Mouse (Mus musculus) heart, adult 11 months (tissue): ENCODE measurements around the gene Tgm4.

Experiments used
- DNase-seq: peaks from one replicate; pipeline ENCODE4 v3.0.0; 2022

Tgm4 gene

GRCm38 (mm10) chr9:123109188-123109587, 74.7 kb downstream of the Tgm4 start:
- no peak for DNase-seq

- DNase-seq, result peak; percentile 68
Measured at GRCm38 (mm10) chr9:123111751-123112221, 77.3 kb downstream of the Tgm4 start.

- peak; percentile 99 for DNase-seq
Measured at GRCm38 (mm10) chr9:123112805-123113521, 78.4 kb downstream of the Tgm4 start, which contains the start of the genes Zdhhc3 and Exosc7. Zdhhc3 (minus strand) TSS chr9:123113205. Exosc7 (plus strand) TSS chr9:123113215.

- DNase-seq, result peak; percentile 55
Measured at GRCm38 (mm10) chr9:123113931-123114330, 79.4 kb downstream of the Tgm4 start.

GRCm38 (mm10) chr9:123115566-123115965, 81.0 kb downstream of the Tgm4 start:
- peak; percentile 28 for DNase-seq
